Mouse (Mus musculus): ENCODE data around the gene Surf2. TPM values are rescaled to one million over a fixed set of nuclear protein-coding genes. Genes with fewer than 3 reads are reported as not detected.
"Not testable (repeated sequence)": the region's sequence is repeated elsewhere in the genome, so short reads cannot be mapped to it uniquely, and the experiment has no call there.

The Surf2 gene
- 10 to 100 TPM; 35.4 to 38.7 TPM for total RNA-seq (2021)
- long read RNA-seq, transcript Surf2-201 (6 exons, 1,203 nt): major isoform, 17 of 40 reads
- long read RNA-seq, partial matches to known transcripts: 4 of 40 reads
- long read RNA-seq, other reads (novel, unspliced or antisense): 14 of 40 reads

DNA sequence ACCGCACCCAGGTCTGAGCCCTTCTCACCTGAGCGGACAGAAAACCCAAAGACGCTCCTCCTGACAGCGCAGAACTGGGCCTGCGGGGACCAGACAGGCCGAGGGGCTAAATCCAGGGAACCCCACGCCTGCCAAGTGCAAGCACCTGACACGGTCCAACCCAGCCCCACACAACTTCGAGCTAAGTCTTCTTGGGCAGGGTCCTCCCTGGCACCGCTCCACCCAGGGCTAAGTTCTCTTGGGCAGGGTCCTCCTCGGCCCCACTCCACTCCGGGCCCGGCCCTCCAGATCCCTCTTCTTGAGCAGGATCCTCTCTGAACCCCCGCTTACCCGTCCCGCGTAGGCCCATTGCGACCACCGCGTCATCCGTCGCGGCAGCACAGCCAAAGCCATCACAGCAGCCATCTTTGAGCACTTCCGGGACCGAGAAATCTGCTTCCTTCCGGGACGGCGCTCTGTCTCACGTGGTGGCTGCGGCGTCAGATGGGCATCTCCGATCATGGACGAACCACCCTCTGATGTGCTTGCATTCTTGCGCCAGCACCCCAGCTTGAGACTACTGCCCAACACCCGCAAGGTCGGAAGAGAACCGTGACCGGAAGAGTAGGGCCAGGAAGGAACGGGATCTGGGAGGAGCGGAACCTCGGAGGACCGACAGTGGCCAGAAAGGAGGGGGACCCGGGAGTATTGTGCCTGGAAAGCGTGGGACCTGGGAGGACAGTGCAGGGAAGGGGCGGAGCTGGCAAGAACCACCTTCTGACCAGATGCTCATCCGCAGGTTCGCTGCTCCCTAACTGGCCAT lies at the start of gene Surf2, which contains the start of gene Surf1:
Gene Surf2, plus strand, starts transcription at position 441 of the 802 bp plus-strand sequence.
Gene Surf1, minus strand, starts transcription at position 604 of the 802 bp plus-strand sequence.
- peak; percentile 81 to 82 for DNase-seq (ENCODE audit: low spot score in 2 of 2)

GRCm38 (mm10) chr2:26870666-26871065 lies 45.5 kb upstream of the Surf2 start:
- DNase-seq (ENCODE audit: low spot score in 2 of 2): no peak

- no peak for DNase-seq (ENCODE audit: low spot score in 2 of 2)
Measured at GRCm38 (mm10) chr2:26878571-26878970, 37.6 kb upstream of the Surf2 start.

DNA sequence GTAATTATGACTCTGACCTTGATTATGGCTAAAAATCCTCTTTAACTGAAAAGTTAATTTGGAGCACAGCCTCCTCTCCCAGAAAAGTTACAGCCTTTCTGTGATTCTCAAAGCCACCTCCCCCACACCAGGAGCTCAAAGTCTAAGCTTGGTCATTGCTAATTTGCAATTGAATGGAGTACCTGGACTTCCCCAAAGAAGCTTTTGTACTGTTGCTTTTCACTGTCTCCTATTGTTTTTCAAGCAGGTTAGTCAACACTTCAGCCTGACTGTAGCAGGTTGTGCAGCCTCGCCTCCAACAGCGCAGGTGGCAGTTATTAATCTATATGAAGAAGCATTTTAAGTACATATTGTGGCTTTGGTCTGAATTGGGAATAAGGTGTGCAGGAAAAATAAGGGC lies 30.6 kb upstream of the Surf2 start:
- DNase-seq (ENCODE audit: low spot score in 2 of 2): not testable (repeated sequence)

DNA sequence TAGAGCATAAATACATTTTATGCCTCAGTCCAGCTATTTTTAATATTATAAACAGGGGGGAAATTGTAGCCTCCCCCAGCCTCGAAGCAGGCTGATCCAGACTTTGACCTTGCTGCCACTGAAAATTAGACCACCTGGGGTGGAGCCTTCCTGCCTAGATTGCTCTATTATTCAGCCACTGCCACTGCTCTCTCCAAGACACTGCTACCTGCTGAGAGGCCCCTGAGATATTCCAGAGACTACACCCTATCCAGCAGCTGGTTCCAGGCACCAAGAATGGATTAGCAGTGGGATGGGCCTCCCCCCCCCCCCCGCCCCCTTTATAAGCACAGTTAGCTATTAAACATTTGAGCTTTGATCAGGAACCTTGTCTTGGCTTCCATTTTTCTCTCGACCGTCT lies 30.0 kb upstream of the Surf2 start:
- not testable (repeated sequence) for DNase-seq (ENCODE audit: low spot score in 2 of 2)

DNA sequence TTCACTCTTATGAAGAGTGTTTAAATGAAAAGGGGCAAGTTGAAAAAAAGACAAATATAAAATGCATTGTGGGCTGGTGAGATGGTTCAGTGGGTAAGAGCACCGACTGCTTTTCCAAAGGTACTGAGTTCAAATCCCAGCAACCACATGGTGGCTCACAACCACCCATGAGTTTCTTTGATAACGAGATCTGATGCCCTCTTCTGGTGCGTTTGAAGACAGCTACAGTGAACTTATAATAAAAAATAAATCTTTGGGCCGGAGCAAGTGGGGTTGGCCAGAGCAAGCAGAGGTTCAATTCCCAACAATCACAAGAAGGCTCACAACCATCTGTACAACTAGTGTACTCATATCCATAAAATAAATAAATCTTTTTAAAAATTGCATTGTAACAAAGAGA lies 20.3 kb upstream of the Surf2 start:
- no peak for DNase-seq (ENCODE audit: low spot score in 2 of 2)

GRCm38 (mm10) chr2:26900731-26901130 lies 15.4 kb upstream of the Surf2 start:
- no peak for DNase-seq (ENCODE audit: low spot score in 2 of 2)

DNA sequence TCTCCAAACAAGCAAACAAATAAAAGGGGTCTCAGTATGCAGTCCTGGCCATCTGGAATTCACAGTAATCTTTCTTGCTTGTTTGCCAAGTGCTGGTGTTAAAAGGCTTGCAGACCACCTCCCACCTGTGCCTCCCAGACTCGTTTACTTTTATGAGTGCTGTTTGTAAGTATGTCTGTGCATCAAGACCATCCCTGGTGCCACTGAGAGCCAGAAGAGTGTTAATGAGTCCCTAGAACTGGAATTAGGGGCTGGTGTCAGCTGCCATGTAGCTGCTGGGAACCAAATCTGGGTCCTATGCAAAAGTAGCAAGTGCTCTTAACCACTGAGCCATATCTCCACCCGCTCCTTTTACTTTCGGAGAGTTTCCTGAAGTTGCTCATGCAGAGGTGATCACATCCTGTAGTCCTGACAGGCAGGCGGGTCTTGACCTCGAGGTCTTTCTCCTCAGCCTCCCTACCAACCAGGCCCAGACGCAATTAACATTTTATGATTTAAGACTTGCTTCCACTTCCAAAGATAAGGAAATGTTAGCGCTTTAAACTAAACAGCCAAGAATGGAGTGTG lies 14.2 kb upstream of the Surf2 start:
- no peak for DNase-seq (ENCODE audit: low spot score in 2 of 2)

GRCm38 (mm10) chr2:26902467-26903220 lies 13.5 kb upstream of the Surf2 start, which contains the start of gene Surf6:
Gene Surf6 (minus strand): TSS chr2:26902879.
- DNase-seq (ENCODE audit: low spot score in 2 of 2): peak; percentile 88 to 90

DNA sequence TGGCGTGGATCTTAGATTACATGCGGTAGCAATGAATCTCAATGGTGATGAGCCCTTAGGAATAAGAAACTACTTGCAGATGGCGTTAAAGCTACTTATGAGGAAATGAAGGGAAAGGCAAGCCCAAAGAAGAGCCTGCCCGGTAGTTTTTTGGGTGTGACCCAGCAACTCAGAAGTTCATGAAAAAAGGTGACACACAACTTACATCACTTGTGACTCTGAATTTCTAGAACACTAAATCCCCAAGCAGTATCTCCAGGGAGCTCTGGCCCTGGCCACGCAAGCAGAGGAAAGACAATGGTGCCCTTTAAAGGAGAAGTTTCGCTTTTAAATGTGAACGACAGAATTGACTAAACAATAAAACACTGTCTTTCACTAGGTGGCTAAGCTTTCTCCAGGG lies 12.9 kb upstream of the Surf2 start:
- DNase-seq (ENCODE audit: low spot score in 2 of 2): no peak

- DNase-seq (ENCODE audit: low spot score in 2 of 2): no peak
Measured at GRCm38 (mm10) chr2:26905936-26906335, 10.2 kb upstream of the Surf2 start.

DNA sequence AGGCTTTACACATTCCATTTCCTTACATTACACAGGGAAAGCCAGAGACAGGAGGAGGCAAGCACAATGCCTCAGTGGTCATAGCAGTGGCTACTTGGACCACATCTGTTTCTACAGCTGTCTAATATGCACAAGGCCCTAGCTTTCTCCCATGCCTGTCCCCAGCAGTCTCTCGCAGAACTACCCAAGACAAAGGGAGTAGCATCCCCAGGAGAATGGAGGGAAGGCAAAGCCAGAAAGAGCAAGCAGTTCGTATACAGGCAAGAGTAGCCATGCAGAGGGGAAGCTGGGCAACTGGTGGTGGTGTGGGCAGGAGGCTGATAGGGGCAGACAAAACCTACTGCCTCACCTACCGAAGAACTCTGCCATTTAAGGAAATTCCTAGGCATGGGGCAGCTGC lies 9.7 kb upstream of the Surf2 start:
- no peak for DNase-seq (ENCODE audit: low spot score in 2 of 2)

- no peak for DNase-seq (ENCODE audit: low spot score in 2 of 2)
Measured at GRCm38 (mm10) chr2:26907109-26907508, 9.1 kb upstream of the Surf2 start.

- no peak for DNase-seq (ENCODE audit: low spot score in 2 of 2)
Measured at GRCm38 (mm10) chr2:26908710-26909386, 7.3 kb upstream of the Surf2 start.

GRCm38 (mm10) chr2:26909387-26909784 lies 6.8 kb upstream of the Surf2 start:
- no peak for DNase-seq (ENCODE audit: low spot score in 2 of 2)

DNA sequence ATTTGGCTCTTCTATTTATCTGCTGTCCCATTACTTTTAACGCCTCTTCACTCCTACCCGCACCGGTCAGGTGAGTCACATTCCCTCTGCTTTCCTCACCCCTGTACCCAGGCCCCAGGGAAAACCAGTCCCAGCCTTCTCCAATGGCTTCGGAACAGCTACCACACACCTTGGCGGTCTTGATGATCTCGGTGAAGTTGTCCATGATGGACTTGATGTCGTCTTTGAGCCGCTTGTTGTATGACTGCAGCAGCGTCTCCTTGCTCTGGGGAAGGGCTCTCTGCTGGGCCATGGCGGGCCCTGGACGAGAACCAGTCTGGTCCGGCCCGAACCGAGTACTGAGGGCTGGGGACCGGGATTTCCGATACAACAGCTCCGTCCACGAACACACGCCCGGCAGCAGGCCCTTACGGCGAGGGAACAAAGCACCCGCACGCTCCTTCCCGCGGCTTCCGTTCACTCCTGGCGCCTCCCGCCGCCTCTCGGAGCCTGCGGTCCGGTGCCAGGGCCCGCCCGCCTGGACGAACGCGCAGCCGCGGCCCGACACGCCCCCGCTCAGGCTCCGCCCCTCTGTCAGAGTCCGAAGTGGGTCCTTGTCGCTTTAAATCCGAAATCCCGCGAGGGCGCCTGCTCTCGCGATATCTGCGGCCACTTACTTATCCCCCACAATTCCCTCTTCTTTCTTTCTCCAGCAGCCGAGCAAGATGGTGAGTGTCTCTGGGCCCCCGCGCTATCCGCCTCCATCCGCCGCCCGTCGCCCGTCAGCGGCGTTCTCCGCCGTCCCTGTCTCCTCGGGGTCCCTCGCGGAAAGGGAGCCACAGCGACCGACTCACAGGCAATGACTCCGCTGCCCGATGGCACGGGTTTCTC lies 5.8 kb upstream of the Surf2 start, which contains the start of the genes Med22 and Rpl7a:
Gene Med22, minus strand, starts transcription at position 554 of the 870 bp plus-strand sequence.
Gene Rpl7a, plus strand, starts transcription at position 641 of the 870 bp plus-strand sequence.
- peak; percentile 100 for DNase-seq (ENCODE audit: low spot score in 2 of 2)

DNA sequence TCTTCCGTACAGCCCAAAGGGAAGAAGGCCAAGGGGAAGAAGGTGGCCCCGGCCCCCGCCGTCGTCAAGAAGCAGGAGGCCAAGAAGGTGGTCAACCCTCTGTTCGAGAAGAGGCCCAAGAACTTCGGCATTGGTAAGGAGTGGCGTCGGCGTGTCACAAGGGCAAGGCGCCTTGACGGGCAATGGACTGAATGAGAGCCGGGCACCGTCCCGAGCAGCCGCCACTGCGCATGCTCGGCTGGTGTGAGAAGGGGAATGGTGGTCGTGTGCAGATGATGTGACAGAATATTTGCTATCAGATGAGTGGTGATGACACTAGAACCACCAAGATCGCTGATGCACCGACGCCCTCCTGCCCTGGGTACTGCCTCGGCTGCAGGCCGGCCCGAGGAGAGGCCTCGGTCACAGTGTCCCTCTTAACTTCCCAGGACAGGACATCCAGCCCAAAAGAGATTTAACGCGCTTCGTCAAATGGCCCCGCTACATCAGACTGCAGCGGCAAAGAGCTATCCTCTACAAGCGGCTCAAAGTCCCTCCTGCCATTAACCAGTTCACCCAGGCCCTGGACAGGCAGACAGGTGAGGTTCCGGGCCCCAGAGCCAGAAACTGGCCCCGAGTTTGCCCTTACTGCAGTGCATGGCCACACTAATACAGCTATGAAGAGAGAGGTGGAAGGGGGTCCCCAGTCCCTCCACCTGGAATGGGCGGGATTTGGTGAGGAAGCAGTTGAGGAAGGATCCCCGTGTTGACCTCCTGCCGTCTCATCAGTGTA lies 5.0 kb upstream of the Surf2 start:
- peak; percentile 73 to 81 for DNase-seq (ENCODE audit: low spot score in 2 of 2)

GRCm38 (mm10) chr2:26912253-26912770 lies 3.9 kb upstream of the Surf2 start:
- no peak for DNase-seq (ENCODE audit: low spot score in 2 of 2)
